Mouse (Mus musculus): Measurements from ENCODE around the gene Mtfr1l. TPM values are rescaled to one million over a fixed set of nuclear protein-coding genes. Genes with fewer than 3 reads are reported as not detected.

Gene Mtfr1l
- polyA plus RNA-seq, 1 experiment from 2014 or later, result 125 TPM

DNA sequence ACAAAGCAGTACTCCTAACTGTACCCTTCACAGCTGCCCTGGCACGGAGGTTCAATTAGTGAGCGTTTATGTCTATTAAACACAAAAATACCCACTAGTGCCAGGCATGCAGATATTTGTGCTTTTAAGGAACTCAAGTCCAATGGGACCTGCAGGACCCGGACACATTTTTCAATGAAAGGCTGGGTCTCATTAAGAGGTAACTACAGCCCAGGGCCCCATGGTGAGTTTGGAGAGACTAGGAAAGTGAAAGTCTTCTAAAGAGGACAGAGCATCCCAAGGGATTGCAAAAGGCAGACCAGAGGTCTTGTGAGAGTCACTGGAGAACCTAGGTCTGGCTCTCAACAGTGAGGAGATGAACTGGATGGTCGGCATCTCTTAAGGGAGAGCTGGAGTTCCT lies 1.8 kb downstream of the Mtfr1l start:
- H3K27me3 ChIP-seq (ENCODE audit: insufficient read depth, low read length), result no peaks in the 10 kb centered on the region
- H3K4me1 ChIP-seq (ENCODE audit: insufficient read depth), result no peaks in the 10 kb centered on the region
- DNase-seq, result no peak
- peak overlapping the region; percentile 75; the same call in 1 of the 2 replicates for H3K9ac ChIP-seq
- ATAC-seq (ENCODE audit: insufficient read depth), result no peak
- H3K9me3 ChIP-seq (ENCODE audit: low read depth, low read length), result no peaks in the 10 kb centered on the region
- H3K36me3 ChIP-seq (ENCODE audit: insufficient read depth), result peaks cover 34% of the 10 kb centered on the region
- H3K27ac ChIP-seq (ENCODE audit: low read depth), result no peak overlapping the region
- H3K4me2 ChIP-seq, result peak overlapping the region; percentile 88
- no peak for TF ChIP-seq CTCF (IDR thresholded peaks at IDR 0.05; ENCODE audit: low read depth)
- WGBS, result 78% methylated on average over 4 of the region's 4 CpGs
- peak overlapping the region; percentile 94; the same call in 1 of the 2 replicates for H3K4me3 ChIP-seq (ENCODE audit: low read depth, low read length)

DNA sequence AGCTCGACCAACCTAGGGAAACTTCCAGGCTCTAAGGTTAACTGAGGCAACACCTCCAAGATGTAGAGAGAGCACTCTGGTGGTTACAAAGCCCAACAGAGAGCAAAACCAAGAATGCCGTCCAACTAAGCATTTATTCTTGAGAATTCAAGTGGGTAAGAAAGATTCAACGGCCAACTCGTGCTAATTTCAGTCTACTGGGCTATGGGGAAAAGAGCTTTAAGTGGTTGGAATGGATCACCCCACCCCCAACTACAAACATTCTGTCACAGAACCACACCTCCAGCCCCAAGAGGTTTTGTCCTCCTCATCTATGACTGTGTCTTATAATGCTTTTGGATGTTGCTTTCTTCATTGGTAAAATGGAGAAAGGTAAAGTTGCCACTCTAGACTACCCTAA lies 2.3 kb downstream of the Mtfr1l start:
- Histone ChIP-seq H3K9me3 (ENCODE audit: low read depth, low read length) (no peaks in the 10 kb centered on the region), H3K27me3 (ENCODE audit: insufficient read depth, low read length) (no peaks in the 10 kb centered on the region), H3K4me1 (ENCODE audit: insufficient read depth) (no peaks in the 10 kb centered on the region), H3K4me3 (ENCODE audit: low read depth, low read length) (no peak overlapping the region), H3K27ac (ENCODE audit: low read depth) (no peak overlapping the region), H3K9ac (no peak overlapping the region), H3K36me3 (ENCODE audit: insufficient read depth) (peaks cover 35% of the 10 kb centered on the region), H3K4me2 (no peak overlapping the region)
- no peak for DNase-seq
- no peak for ATAC-seq (ENCODE audit: insufficient read depth)
- 59% methylated on average over 4 of the region's 4 CpGs for WGBS
- TF ChIP-seq CTCF (IDR thresholded peaks at IDR 0.05; ENCODE audit: low read depth), result no peak

DNA sequence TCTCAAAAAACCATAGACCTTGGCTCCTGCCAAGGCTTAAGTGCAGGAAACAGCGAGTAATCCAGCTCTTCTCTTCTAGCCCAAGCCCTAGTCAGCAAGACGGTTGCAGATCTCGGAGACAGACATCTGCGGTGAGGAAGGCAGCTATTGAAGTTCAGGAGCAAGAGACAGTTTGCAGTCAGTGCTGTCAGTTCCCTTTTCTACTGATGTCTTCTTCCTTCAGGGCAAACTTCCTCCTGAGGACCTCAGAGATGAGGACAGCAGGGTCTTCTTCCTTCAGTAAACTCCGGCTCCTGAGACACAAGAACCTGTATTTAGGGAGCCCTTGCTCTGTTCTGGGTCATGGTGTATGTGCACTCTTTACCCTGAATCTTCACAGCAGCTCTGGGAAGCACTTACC lies 9.0 kb downstream of the Mtfr1l start:
- DNase-seq (no peak), ATAC-seq (ENCODE audit: insufficient read depth) (no peak)
- H3K27me3 ChIP-seq (ENCODE audit: insufficient read depth, low read length), result no peaks in the 10 kb centered on the region
- no peaks in the 10 kb centered on the region for H3K4me1 ChIP-seq (ENCODE audit: insufficient read depth)
- H3K4me2 ChIP-seq, result no peak overlapping the region
- 80% methylated on average over 5 of the region's 5 CpGs for WGBS
- no peak overlapping the region for H3K9ac ChIP-seq
- no peaks in the 10 kb centered on the region for H3K9me3 ChIP-seq (ENCODE audit: low read depth, low read length)
- H3K4me3 ChIP-seq (ENCODE audit: low read depth, low read length), result no peak overlapping the region
- no peak for TF ChIP-seq CTCF (IDR thresholded peaks at IDR 0.05; ENCODE audit: low read depth)
- peaks cover 89% of the 10 kb centered on the region for H3K36me3 ChIP-seq (ENCODE audit: insufficient read depth)
- H3K27ac ChIP-seq (ENCODE audit: low read depth), result no peak overlapping the region

DNA sequence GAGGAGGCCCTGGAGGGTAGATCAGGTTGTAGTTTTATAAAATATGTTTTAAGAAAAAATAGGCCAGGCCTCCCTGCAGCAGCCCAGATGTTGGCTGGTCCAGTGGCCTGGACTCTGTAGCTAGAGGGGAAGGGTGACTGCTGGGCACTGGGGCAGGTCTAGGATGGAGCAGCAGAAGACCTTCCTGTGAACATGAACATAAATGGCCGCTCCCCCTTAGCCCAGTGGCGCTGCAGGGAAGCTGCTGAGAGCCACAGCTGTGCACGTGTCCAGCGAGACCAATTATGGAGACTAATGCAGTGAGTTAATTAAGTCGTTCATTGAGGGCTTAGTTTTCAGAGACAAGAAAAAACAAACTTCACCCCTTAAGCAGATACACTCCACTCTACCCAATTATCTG lies 9.4 kb downstream of the Mtfr1l start:
- peaks cover 85% of the 10 kb centered on the region for H3K36me3 ChIP-seq (ENCODE audit: insufficient read depth)

DNA sequence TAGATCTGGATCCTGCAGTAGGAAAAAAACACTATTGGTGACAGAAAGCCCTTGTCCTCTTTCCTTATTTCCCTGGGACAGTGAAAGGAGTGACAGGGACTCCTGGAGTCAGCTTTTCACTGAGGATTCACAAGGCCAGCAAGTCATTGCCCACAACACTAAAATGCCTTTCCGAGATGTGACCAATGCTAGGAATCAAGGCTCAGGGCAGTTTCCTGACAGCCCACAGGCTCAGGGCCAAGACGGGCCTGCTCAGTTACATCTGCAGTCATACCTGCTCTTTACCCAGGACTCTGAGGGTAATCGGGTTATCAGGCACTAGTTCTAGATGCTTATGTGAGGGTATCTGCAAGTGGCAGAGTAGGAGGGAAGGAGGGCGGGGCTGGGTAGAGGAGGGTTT lies 11.7 kb downstream of the Mtfr1l start:
- H3K36me3 ChIP-seq (ENCODE audit: insufficient read depth), result peaks cover 68% of the 10 kb centered on the region
- no peaks in the 10 kb centered on the region for H3K27me3 ChIP-seq (ENCODE audit: insufficient read depth, low read length)
- DNase-seq (no peak), ATAC-seq (ENCODE audit: insufficient read depth) (no peak)
- H3K27ac ChIP-seq (ENCODE audit: low read depth), result no peak overlapping the region
- H3K4me2 ChIP-seq, result no peak overlapping the region
- H3K9me3 ChIP-seq (ENCODE audit: low read depth, low read length), result no peaks in the 10 kb centered on the region
- no peak for TF ChIP-seq CTCF (IDR thresholded peaks at IDR 0.05; ENCODE audit: low read depth)
- H3K9ac ChIP-seq, result no peak overlapping the region
- 83% methylated on average over 4 of the region's 4 CpGs for WGBS
- no peak overlapping the region for H3K4me3 ChIP-seq (ENCODE audit: low read depth, low read length)
- no peaks in the 10 kb centered on the region; the same call in 1 of the 2 replicates for H3K4me1 ChIP-seq (ENCODE audit: insufficient read depth)

More for the DNA sequence above, 9.4 kb downstream of the Mtfr1l start:
- WGBS, result 77% methylated on average over 5 of the region's 5 CpGs
- DNase-seq (no peak), ATAC-seq (ENCODE audit: insufficient read depth) (no peak)
- no peaks in the 10 kb centered on the region for H3K4me1 ChIP-seq (ENCODE audit: insufficient read depth)
- H3K9me3 ChIP-seq (ENCODE audit: low read depth, low read length), result no peaks in the 10 kb centered on the region
- no peak overlapping the region for H3K9ac ChIP-seq
- no peaks in the 10 kb centered on the region for H3K27me3 ChIP-seq (ENCODE audit: insufficient read depth, low read length)
- no peak overlapping the region for H3K4me2 ChIP-seq
- H3K4me3 ChIP-seq (ENCODE audit: low read depth, low read length), result no peak overlapping the region
- TF ChIP-seq CTCF (IDR thresholded peaks at IDR 0.05; ENCODE audit: low read depth), result no peak
- no peak overlapping the region for H3K27ac ChIP-seq (ENCODE audit: low read depth)

DNA sequence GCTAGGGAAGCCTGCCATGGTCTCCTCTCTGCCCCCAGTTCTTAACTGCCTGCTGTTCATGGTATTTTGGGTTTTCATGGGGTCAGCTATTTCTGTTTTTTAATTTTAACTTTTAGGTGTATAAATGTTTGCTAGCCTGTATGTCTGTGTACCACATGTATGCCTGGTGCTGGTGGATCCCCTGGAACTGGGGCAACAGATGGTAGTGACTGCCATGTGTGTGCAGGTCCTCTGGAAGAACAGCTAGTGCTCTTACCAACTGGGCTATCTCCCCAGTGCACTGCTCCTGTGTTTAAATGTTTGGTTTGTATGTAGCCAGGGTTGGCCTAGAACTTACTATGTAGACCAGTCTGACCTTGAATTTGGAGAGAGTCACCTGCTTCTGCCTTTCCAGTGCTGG lies 15.9 kb downstream of the Mtfr1l start:
- TF ChIP-seq CTCF (IDR thresholded peaks at IDR 0.05; ENCODE audit: low read depth), result no peak

DNA sequence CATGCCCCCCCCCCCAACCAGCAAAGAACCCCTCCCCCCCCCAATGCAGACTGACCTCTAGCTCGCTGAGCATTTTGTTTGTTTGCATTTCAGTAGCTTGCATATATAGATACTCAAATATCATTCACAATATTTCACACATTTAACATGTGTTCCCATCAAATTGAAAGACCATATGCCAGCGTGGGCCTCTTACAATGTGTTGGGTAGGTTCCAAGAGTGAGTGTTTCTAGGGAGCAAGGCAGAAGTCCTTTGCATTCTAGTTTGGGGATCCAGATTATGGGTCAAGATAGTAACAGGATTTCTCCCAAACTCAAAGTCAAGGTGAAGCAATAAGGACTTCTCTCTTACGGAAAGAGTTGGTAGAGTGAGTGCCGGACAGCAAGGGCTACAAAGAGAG lies 16.6 kb downstream of the Mtfr1l start:
- no peak for TF ChIP-seq CTCF (IDR thresholded peaks at IDR 0.05; ENCODE audit: low read depth)
- Histone ChIP-seq H3K27ac (ENCODE audit: low read depth) (no peak overlapping the region), H3K4me2 (no peak overlapping the region), H3K4me3 (ENCODE audit: low read depth, low read length) (no peak overlapping the region), H3K27me3 (ENCODE audit: insufficient read depth, low read length) (no peaks in the 10 kb centered on the region), H3K36me3 (ENCODE audit: insufficient read depth) (peaks cover 26% of the 10 kb centered on the region), H3K4me1 (ENCODE audit: insufficient read depth) (peaks cover 3% of the 10 kb centered on the region; the same call in 1 of the 2 replicates), H3K9ac (no peak overlapping the region), H3K9me3 (ENCODE audit: low read depth, low read length) (no peaks in the 10 kb centered on the region)
- WGBS, result 88% methylated on average over 4 of the region's 4 CpGs
- DNase-seq, result no peak
- ATAC-seq (ENCODE audit: insufficient read depth), result no peak

More for the DNA sequence above, 15.9 kb downstream of the Mtfr1l start:
- no peak overlapping the region for H3K4me3 ChIP-seq (ENCODE audit: low read depth, low read length)
- no peaks in the 10 kb centered on the region for H3K9me3 ChIP-seq (ENCODE audit: low read depth, low read length)
- H3K9ac ChIP-seq, result no peak overlapping the region
- H3K36me3 ChIP-seq (ENCODE audit: insufficient read depth), result peaks cover 31% of the 10 kb centered on the region
- H3K27ac ChIP-seq (ENCODE audit: low read depth), result no peak overlapping the region
- H3K4me1 ChIP-seq (ENCODE audit: insufficient read depth), result peaks cover 3% of the 10 kb centered on the region; the same call in 1 of the 2 replicates
- H3K27me3 ChIP-seq (ENCODE audit: insufficient read depth, low read length), result no peaks in the 10 kb centered on the region
- DNase-seq (no peak), ATAC-seq (ENCODE audit: insufficient read depth) (no peak)
- H3K4me2 ChIP-seq, result no peak overlapping the region

DNA sequence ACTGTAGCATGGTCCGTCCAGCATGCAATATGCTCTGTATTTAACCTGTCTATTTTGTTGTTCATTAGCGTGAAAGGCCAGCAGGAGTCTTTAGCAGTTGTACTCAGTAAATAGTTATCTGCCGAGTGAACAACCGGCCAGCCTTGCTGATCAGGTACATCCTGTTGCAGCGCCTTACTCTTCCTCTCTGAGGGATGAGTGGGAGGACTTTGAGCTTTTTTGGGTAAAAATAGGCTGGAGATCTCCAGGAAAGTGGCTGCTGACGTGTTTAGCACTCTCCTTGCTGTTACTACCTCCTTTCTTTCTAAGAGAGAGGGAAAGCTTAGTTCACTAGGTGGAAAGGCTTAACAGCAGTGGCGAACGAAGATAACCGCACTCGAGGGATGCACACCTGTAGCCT lies 17.5 kb downstream of the Mtfr1l start:
- ATAC-seq (ENCODE audit: insufficient read depth), result no peak
- Histone ChIP-seq H3K4me3 (ENCODE audit: low read depth, low read length) (no peak overlapping the region), H3K4me2 (no peak overlapping the region), H3K9ac (no peak overlapping the region), H3K27ac (ENCODE audit: low read depth) (no peak overlapping the region; the same call in 1 of the 2 replicates), H3K36me3 (ENCODE audit: insufficient read depth) (peaks cover 17% of the 10 kb centered on the region), H3K4me1 (ENCODE audit: insufficient read depth) (peaks cover 6% of the 10 kb centered on the region; the same call in 1 of the 2 replicates), H3K9me3 (ENCODE audit: low read depth, low read length) (no peaks in the 10 kb centered on the region), H3K27me3 (ENCODE audit: insufficient read depth, low read length) (no peaks in the 10 kb centered on the region)
- no peak for DNase-seq
- 86% methylated on average over 10 of the region's 10 CpGs for WGBS
- TF ChIP-seq CTCF (IDR thresholded peaks at IDR 0.05; ENCODE audit: low read depth), result no peak
